Mouse (Mus musculus): ENCODE results near the gene Capns1.
"Not testable (repeated sequence)": the region's sequence is repeated elsewhere in the genome, so short reads cannot be mapped to it uniquely, and the experiment has no call there.

Capns1 gene

GRCm38 (mm10) chr7:30202895-30203690 is 4.5 kb upstream of the Capns1 start:
- no peak for DNase-seq (ENCODE audit: low read depth)

DNA sequence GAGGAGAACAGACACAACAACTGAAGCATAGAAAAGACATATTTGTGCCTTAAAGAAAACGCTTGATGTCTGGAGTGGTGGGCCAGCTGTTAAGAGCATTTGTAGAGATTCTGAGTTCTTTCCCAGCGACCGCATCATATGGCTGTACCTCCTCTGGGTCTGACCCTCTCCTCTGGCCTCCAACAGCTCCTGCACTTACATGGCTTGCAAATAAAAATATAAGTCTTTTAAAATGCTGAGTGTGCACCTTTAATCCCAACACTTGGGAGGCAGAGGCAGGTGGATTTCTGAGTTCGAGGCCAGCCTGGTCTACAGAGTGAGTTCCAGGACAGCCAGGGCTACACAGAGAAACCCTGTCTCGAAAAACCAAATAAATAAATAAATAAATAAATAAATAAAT is 2.0 kb upstream of the Capns1 start:
- not testable (repeated sequence) for DNase-seq (ENCODE audit: low read depth)

DNA sequence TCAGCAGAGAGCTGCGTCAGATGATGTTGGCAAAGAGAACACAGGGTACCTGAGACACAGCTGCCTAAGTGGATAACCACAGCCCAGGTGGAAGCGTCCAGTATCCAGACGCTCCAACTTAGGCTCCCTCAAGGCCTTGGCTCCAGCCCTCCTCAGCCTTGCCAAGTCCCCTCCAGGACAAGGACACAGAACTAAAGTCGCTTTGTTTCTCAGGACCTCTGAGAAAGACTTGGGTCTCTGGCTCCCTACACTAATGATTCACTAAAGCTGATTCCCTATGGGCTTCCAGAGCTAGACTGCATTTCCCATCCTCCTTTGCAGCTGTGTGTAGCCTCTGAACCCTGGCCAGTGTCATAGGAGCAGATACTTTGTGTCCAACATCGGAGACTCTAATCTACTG is 1.6 kb upstream of the Capns1 start:
- DNase-seq (ENCODE audit: low read depth) = no peak

DNA sequence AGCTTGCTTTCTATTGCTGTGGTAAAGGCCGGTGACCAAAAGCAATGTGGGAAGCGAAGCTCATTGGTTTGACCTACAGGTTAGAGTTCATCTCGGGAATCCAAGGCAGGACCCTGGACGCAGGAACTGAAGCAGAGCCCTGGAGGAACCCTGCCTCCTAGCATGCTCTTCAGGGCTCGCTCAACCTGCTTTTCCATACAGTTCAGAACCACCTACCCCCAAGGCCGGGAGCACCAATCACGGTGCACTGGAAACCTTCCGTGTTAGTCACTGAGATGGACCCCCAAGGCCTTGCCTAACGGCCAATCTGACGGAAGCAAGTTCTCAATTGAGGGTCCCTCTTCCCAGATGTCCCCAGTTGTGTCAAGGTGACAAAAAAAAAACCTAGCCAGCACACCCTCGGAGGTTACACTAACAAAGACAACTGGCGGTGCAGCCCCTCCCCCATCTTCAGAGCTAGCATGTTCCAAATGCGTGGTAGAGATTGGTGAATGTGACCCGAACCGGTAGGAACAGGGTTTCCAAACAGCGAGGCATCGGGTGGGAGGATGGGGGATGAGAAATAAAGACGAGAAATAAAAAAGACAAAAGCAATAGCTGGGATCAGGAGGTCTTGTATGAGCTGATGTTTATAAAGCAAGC is 1.0 kb upstream of the Capns1 start:
- DNase-seq (ENCODE audit: low read depth) = no peak

GRCm38 (mm10) chr7:30197592-30198129 is 950 bp downstream of the Capns1 start:
- DNase-seq (ENCODE audit: low read depth) = no peak

DNA sequence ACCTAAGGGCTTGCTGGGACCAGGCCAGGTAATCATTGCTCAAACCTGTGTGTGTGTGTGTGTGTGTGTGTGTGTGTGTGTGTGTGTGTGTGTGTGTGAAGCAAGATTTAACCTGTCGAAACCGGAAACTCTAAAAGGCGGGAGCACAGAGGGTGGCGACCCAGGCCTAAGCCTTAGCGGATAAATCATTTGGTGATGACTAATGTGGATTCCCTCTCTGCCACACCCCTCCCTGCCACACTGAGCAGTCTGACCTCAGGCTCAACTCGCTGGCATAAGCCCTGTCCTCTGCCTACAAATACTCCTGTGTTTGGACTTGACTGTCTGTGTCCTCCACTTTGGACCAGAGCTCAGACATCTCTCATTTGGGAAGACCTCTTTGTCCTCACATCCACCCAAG is 2.4 kb downstream of the Capns1 start:
- DNase-seq (ENCODE audit: low read depth) = no peak

DNA sequence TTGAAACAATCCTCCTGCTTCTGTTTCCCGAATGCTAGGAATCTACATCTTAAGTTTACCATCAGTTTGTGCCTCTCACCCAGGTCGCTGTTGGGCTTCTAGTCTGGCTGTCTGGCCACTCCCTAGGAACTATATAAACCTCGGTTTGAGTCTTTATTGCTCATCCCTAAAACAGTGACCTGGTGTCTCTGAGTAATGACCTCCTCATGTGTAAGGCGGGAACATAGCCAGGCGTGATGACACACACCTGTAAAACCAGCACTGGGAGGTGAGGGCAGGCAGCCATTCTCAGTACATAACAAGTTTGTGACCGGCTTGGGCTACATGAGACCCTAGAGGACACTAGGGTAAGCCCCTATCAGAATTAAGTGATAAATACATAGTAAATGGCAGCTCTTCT is 3.1 kb downstream of the Capns1 start:
- no peak for DNase-seq (ENCODE audit: low read depth)

DNA sequence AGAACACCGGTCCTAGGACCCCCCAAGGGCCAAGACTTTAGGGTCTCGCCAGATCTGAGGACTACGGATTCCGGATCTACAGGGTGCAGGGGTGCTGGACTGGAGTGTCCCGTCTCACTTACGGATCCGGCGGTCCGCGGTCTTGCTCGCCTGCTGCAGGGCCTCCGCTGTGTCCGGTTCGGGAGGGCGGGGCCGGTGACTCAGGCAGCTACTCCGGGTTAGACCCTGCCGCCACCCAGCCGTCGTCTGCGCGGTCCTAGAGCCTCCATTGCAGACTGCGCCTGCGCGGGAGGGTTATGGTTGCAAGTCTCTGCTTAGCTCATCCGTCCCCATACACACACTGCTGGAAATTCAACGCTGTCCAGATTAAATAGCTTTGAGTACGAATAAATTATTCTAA is 3.7 kb downstream of the Capns1 start:
- peak; percentile 97 for DNase-seq (ENCODE audit: low read depth)

DNA sequence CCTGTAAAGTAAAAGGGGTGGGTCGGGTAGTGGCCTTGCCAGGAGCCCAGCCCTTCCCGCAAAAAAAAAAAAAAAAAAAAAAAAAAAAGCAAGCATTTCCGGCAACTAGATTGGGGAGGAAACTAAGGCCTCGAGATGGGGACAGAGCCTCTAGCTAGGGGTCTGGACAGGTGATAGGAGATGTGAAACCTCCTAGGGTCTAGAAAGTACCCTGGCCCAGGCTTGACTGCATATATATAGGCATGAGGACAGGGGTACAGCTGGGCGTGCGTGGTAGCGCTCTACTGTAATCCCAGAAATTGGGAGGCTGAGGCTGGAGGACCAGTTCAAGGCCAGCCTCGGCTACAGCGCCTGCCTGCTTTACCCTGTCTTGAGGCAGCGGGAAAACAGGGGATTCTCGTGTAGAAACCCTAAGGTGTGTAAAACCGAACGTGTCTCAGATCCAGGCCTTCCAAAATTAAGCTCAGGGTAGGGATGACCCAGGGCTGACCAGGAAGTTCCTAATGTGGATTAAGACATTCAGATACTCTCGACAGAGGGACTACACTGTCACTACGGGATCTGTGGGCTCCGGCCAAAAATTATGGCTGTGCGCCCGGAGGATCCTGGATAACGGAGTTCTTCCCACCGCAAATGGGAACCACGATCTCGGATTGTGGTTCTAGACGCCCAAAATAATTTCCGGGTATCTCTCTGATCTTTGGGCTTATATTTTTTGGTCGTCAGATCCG is 4.3 kb downstream of the Capns1 start:
- DNase-seq (ENCODE audit: low read depth) = peak; percentile 71

DNA sequence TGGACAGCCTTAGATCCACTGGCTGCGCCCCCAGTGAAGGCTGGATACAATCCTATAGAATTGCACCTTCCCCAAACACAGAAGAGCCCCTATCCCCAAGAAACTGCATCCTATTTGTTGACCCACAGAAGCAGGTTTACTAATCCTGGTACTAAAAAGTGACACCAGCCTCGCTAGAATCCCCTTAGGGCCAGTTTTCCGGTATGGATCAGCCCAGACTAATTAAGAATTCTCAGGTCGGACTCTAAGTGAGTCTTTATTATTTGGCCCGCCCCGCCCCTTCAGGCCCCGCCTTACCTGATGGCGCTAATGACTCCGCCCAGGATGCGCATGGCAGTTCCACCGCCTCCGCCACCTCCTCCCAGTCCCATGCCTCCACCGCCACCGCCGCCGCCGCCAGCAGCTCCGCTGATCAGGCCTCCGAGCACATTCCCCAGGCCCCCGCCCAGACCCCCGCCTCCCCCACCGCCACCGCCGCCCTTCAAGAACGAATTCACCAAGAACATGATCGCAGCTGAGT is 5.0 kb downstream of the Capns1 start:
- peak; percentile 86 for DNase-seq (ENCODE audit: low read depth)

DNA sequence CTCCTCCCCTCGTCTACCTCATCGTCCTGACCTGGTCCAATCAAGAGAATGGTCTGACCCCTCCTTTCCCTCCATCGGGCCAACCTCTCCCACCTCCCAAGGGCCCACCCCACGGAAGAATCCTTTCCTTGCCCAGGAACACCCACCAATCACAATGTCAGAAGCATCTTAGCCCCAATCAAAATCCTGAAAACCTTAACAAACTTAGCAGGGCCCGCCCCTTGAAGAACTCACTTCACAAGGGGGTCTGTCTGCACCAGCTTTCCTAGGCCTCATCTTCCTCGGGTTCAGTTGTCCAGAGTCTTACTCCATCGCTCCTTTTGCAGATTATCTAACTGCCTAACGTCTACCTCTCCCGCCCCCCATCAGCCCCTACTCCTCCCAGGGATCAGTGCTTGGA is 5.6 kb downstream of the Capns1 start:
- no peak for DNase-seq (ENCODE audit: low read depth)

DNA sequence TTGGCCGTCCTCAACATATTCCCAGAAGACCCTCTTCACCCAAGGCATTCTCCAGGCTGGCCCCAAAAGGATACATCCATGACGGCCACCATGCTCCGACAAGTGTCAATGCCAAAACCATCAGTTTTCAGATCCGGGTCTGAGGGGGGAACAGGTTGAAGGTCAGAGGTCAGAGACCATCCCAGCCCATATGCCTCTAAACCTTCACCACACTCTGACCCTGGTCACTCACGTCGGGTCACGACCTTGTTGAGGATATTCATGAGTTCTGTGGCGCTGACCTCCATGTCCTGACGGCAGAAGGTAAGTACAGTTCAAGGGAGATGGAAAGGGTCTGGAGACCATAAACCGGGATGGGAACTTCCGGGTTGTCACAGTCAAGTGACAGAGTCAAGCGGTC is 6.5 kb downstream of the Capns1 start:
- DNase-seq (ENCODE audit: low read depth) = no peak

DNA sequence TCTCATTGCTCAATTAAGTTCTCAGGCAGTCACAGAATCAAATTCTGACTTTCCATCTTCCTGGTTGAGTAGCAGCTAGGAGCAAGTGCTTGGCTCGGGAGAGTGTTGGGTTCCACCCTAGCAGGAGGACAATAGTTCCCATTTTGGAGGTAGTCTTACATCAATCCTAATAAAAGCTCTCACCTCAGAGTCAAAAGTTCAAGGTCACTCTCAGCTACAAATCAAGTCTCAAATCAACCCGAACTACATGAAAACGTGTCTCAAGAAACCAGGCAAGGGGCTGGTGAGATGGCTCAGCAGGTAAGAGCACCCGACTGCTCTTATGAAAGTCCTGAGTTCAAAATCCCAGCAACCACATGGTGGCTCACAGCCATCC is 9.5 kb downstream of the Capns1 start:
- no peak for DNase-seq (ENCODE audit: low read depth)

DNA sequence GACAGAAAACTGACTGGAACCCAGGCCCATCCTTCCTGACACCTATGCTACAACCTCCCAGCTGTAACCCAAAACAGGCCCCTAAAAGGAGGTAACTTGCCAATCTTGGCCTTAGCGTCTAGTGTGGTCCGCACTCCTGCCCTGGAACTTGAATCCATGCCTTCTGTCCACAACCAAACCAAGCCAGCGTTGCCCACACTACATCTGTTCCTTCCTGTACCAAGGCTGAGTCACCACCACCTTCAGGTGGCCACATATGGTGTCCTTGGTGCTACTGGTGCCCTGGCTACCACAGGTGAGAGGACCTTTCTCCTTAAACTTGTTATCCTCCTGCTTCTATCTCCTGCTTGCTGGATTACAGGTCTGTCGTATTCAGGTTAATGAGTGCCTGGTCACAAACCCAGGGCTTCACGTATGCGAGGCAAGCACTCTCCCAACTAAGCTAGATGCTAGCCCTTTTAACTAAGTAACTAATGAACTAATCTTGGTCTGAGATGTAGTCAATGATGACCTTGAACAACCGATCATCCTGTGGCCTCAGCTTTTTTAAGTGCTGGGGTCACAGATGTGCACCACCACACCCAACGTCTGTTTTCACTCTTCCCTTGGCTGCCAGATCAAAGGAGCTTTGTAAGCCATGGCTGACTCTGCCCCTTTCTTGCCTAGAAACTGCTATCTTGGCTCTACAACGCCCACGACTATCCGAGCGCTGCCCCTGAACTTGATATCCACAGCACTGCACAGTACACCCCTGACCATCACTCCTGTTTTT is 10.1 kb downstream of the Capns1 start:
- DNase-seq (ENCODE audit: low read depth) = no peak

DNA sequence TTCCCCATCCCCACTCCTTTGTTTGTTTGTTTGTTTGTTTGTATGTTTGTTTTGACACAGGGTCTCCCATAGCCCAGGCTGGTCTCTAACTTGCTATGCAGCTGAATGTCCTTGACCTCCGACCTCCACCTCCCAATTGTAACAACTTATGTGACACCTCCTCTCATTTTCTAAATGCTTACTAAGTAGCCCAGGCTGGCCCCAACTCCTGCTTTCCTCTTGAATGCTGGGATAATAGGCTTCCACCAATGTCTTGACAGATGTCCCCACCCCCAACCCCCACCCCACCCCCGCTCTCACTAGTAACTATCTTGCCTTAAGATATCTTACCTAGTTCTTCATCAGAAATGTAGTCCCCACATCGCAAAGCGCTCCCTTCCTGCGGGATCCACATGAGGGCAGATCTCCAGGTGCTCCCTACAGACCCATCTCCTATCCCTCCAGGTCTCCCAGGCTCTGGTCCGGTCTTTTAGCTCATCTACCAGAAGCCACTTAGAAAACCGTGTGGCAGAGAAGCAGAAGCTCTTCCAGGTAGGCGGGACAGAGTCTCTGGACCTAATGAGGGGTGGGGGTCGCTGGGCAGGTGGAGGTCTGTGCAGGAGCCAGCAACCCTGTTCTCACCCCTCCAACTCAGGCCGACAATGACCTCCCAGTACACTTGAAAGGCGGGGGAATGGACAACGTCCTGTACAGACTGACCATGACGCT is 13.8 kb downstream of the Capns1 start:
- DNase-seq (ENCODE audit: low read depth) = no peak

- peak; percentile 94 for DNase-seq (ENCODE audit: low read depth)
Observed at GRCm38 (mm10) chr7:30183879-30184289, 14.7 kb downstream of the Capns1 start, which contains the start of gene Cox7a1. Gene Cox7a1, plus strand, starts transcription at chr7:30184144.

GRCm38 (mm10) chr7:30183189-30183588 is 15.4 kb downstream of the Capns1 start:
- DNase-seq (ENCODE audit: low read depth) = not testable (repeated sequence)

DNA sequence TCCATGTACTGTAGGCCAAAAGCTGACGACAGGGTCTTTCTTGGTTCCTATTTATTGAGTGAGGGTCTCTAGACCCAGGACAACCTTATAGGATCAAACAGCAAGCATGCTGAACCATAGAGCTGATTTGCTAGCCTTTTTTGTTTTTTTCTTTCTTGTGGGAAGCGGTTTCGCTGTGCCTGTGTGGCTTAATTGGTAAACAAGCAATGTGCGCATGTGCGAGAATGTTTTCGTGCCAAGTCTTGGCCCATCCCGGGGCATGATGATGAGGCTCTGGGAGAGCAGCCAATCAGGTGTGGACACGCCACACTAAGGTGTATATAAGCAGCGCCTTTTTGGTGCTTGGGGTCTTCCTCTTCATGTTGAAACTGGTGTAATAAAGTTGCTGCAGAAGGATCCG is 16.7 kb downstream of the Capns1 start:
- DNase-seq (ENCODE audit: low read depth) = not testable (repeated sequence)

DNA sequence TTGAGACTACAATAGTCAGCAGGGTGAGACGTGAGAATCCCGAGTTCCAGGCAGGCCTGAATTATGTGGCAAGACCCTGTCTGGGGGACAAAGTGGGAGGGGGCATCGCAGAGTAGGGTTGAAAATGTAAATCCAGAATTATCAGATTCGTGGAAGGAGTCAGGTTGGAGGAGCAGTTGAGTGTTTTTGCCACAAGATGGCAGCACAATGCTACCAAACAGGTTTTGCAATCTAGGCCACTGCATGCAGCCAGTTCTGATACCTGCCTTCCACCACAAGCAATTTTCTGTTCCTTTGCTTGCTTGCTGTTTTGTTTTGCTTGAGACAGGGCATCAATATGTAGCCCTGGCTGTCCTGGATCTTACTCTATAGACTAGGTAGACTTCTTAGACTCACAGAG is 17.3 kb downstream of the Capns1 start:
- DNase-seq (ENCODE audit: low read depth) = peak; percentile 91

DNA sequence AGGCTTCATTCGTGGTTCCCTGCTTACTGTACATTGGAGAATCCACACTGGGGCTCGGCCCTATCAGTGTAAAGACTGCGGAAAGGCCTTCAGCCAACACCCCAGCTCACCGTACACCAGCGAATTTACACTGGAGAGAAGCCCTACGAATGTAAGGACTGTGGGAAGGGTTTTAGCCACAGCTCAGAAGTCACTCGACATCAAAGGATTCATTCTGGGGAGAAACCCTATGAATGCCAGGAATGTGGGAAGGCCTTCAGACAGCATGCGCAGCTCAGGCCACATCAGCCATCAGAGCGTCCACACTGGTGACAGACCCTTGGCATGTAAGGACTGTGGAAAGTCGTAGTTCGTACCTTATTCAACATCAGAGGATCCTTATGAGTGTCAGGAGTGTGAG is 20.4 kb downstream of the Capns1 start:
- no peak for DNase-seq (ENCODE audit: low read depth)

DNA sequence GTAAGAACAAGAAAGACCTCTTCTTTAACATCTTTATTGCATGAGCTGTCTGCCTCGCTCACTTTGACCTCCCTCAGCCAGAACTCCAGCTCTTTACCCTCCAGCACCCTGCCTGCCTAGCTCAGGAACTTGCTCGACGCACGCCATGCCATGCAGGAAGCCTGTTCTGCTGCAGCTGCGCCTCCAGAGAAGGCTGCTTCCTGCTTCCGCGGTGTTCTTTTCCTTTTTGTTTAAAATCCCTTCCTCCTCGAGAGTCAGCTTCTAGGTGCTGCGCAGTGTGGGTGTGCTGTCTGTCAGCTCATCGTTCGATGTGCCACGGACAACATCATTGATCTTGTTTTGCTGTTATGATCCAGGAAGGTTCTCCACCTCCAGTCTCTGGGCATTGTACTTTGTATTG is 22.1 kb downstream of the Capns1 start:
- DNase-seq (ENCODE audit: low read depth) = no peak
